Mouse (Mus musculus): ENCODE results near the gene Ak1. TPM values are rescaled to one million over a fixed set of nuclear protein-coding genes. Genes with fewer than 3 reads are reported as not detected.

Gene Ak1
- polyA plus RNA-seq, 1 experiment from 2014 or later = 302 TPM

DNA sequence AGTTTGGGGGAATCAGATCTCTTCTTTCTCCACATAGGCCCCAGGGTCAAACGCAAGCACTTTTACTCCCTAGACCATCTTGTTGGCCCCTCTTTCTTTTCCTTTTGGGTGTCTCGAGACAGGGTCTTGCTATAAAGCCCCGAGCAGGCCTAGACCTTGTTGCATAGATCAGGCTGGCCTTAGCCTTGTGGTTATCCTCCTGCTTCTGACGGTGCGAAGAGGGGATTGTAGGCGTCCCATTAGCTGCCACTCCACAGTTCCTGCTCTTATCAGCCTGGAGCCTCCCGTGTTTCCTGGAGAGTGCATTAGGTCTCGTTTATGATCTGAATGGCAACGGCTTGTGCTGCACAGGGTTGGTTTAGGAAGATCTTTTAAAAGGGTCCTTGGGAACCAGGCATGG, 22.5 kb downstream of the Ak1 start:
- no peak overlapping the region for H3K9ac ChIP-seq
- no peak for ATAC-seq (ENCODE audit: extremely low read depth, insufficient number of reproducible peaks, low FRiP score, low TSS enrichment)
- 36% methylated on average over 9 of the region's 9 CpGs for WGBS

GRCm38 (mm10) chr2:32644799-32645475, 23.4 kb downstream of the Ak1 start:
- no peak for ATAC-seq (ENCODE audit: extremely low read depth, insufficient number of reproducible peaks, low FRiP score, low TSS enrichment)
- Histone ChIP-seq H3K4me1 (peaks cover 56% of the 10 kb centered on the region), H3K27me3 (replicated peaks) (no peaks in the 10 kb centered on the region), H3K4me2 (no peak overlapping the region), H3K4me3 (no peak overlapping the region), H3K27ac (replicated peaks) (peak overlapping the region; percentile 94), H3K9me3 (no peaks in the 10 kb centered on the region), H3K36me3 (no peaks in the 10 kb centered on the region; the same call in 1 of the 2 replicates), H3K9ac (peak overlapping the region; percentile 30; the same call in 1 of the 2 replicates)
- WGBS = 64% methylated on average over 8 of the region's 8 CpGs

More for the DNA sequence above, 22.5 kb downstream of the Ak1 start:
- Histone ChIP-seq H3K36me3 (no peaks in the 10 kb centered on the region; the same call in 1 of the 2 replicates), H3K9me3 (no peaks in the 10 kb centered on the region), H3K4me3 (no peak overlapping the region), H3K4me2 (no peak overlapping the region), H3K27me3 (replicated peaks) (no peaks in the 10 kb centered on the region), H3K4me1 (peaks cover 60% of the 10 kb centered on the region), H3K27ac (replicated peaks) (peak overlapping the region; percentile 80)

GRCm38 (mm10) chr2:32645647-32646046, 24.1 kb downstream of the Ak1 start:
- WGBS = 61% methylated on average over 3 of the region's 3 CpGs
- no peak overlapping the region for H3K4me3 ChIP-seq

GRCm38 (mm10) chr2:32646379-32647056, 25.0 kb downstream of the Ak1 start, which contains the start of gene Eng:
Eng (plus strand) TSS chr2:32646595.
- no peaks in the 10 kb centered on the region for H3K9me3 ChIP-seq
- peak within 1 kb of the TSS; percentile 94 for H3K27ac ChIP-seq (replicated peaks)
- H3K9ac ChIP-seq = peak within 1 kb of the TSS; percentile 87
- peaks cover 57% of the 10 kb centered on the region for H3K4me1 ChIP-seq
- 39% methylated on average over 31 of the region's 31 CpGs for WGBS
- peak within 1 kb of the TSS; percentile 66 for H3K4me2 ChIP-seq
- no peaks in the 10 kb centered on the region for H3K27me3 ChIP-seq (replicated peaks)
- H3K36me3 ChIP-seq = peaks cover 3% of the 10 kb centered on the region
- peak; percentile 26; the same call in 1 of the 2 replicates for ATAC-seq (ENCODE audit: extremely low read depth, insufficient number of reproducible peaks, low FRiP score, low TSS enrichment)
- peak within 1 kb of the TSS; percentile 63 for H3K4me3 ChIP-seq

More at GRCm38 (mm10) chr2:32645647-32646046, 24.1 kb downstream of the Ak1 start:
- no peak for ATAC-seq (ENCODE audit: extremely low read depth, insufficient number of reproducible peaks, low FRiP score, low TSS enrichment)
- H3K9me3 ChIP-seq = no peaks in the 10 kb centered on the region
- H3K27me3 ChIP-seq (replicated peaks) = no peaks in the 10 kb centered on the region
- H3K4me2 ChIP-seq = peak overlapping the region; percentile 66; the same call in 1 of the 2 replicates
- no peaks in the 10 kb centered on the region; the same call in none of the 2 replicates for H3K36me3 ChIP-seq
- H3K4me1 ChIP-seq = peaks cover 53% of the 10 kb centered on the region
- peak overlapping the region; percentile 94 for H3K27ac ChIP-seq (replicated peaks)
- H3K9ac ChIP-seq = 0 out of 2 replicates have a peak overlapping the region, but pooled peaks have one; percentile 87

- Histone ChIP-seq H3K4me1 (peaks cover 51% of the 10 kb centered on the region), H3K36me3 (peaks cover 8% of the 10 kb centered on the region), H3K4me2 (peak overlapping the region; percentile 66), H3K4me3 (peak overlapping the region; percentile 63), H3K27me3 (replicated peaks) (no peaks in the 10 kb centered on the region), H3K9ac (peak overlapping the region; percentile 87), H3K9me3 (no peaks in the 10 kb centered on the region), H3K27ac (replicated peaks) (peak overlapping the region; percentile 94)
- WGBS = 65% methylated on average over 7 of the region's 7 CpGs
- no peak for ATAC-seq (ENCODE audit: extremely low read depth, insufficient number of reproducible peaks, low FRiP score, low TSS enrichment)
Observed at GRCm38 (mm10) chr2:32647366-32647765, 25.8 kb downstream of the Ak1 start.

DNA sequence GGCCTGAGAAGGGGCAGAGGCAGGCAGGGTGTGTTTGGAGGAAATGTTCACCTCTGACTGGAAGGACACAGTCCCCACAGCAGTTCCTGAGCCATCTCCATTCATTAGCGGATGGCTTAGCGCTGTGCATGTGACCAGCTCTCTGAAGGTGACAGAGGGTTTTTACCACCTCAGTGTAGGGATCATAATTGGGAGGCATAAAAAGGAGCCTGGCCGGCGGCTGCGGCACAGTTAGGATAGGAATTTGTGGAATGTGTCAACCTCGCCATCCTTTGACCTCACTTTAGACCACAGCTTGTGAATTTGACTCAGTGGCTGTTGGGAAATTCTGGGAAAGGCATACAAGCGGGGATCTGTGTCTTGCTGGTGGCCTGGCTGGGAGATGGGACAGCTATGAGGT, 32.2 kb downstream of the Ak1 start:
- no peaks in the 10 kb centered on the region for H3K9me3 ChIP-seq
- H3K27ac ChIP-seq (replicated peaks) = peak overlapping the region; percentile 80
- peak overlapping the region; percentile 24 for H3K4me3 ChIP-seq
- peak overlapping the region; percentile 55 for H3K4me2 ChIP-seq
- no peak for ATAC-seq (ENCODE audit: extremely low read depth, insufficient number of reproducible peaks, low FRiP score, low TSS enrichment)
- no peaks in the 10 kb centered on the region for H3K27me3 ChIP-seq (replicated peaks)
- peaks cover 48% of the 10 kb centered on the region for H3K4me1 ChIP-seq
- H3K36me3 ChIP-seq = peaks cover 24% of the 10 kb centered on the region
- 16% methylated on average over 7 of the region's 7 CpGs for WGBS
- H3K9ac ChIP-seq = peak overlapping the region; percentile 67

DNA sequence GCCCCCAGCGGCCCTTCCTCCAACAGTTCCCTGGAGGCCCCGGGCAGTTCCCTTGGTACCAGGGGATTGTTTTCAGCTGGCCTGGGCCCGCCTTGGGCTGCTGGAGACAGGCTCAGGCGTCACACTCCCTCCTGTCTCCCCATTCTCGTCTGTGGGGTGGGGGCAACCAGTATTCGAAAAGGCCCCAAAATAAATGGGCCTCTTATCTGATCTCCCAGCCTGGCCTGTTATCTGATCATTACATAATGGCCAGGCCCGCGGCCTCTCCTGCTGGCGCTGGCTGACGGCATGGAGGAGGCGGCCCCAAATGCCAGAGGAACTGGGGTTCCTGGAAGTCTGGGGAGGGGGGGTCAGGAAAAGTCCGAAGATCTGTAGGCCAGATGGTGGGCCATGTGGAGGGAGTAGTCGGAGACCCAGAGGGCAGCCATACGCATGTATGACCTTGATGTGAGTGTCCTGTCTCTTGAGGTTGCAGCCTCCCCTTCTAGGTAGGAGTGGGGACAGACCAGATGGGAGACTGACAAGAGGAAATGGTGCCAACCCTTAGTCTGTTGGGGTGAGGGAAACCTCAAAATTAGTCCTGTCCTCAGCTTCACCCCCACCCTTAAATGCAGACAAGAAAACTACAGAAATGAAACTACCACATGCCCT, 33.3 kb downstream of the Ak1 start:
- Histone ChIP-seq H3K27me3 (replicated peaks) (no peaks in the 10 kb centered on the region), H3K4me3 (peak overlapping the region; percentile 15; the same call in 1 of the 2 replicates), H3K4me2 (peak overlapping the region; percentile 55), H3K9me3 (no peaks in the 10 kb centered on the region), H3K27ac (replicated peaks) (peak overlapping the region; percentile 80), H3K36me3 (peaks cover 29% of the 10 kb centered on the region), H3K4me1 (peaks cover 51% of the 10 kb centered on the region), H3K9ac (peak overlapping the region; percentile 67)
- 60% methylated on average over 14 of the region's 14 CpGs for WGBS
- ATAC-seq (ENCODE audit: extremely low read depth, insufficient number of reproducible peaks, low FRiP score, low TSS enrichment) = no peak

DNA sequence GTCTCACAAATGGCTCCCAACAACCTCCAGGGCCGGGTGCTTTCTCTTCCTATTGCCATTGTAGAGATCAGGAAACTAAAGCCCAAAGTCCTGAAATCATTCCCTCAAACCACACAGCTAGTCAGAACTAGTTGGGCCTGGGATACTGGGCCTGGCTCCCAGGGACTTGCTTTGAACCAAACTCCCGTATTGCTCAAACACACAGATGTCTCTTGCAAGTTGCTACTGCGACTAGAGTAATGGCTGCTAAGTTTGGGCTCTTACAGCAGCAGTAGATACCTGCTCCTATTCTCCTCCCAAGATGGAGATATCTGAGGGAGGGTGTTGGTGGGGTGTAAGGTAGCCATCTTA, 33.8 kb downstream of the Ak1 start:
- no peaks in the 10 kb centered on the region for H3K27me3 ChIP-seq (replicated peaks)
- H3K27ac ChIP-seq (replicated peaks) = peak overlapping the region; percentile 80
- H3K9me3 ChIP-seq = no peaks in the 10 kb centered on the region
- WGBS = 73% methylated on average over 3 of the region's 3 CpGs
- H3K4me2 ChIP-seq = peak overlapping the region; percentile 55
- ATAC-seq (ENCODE audit: extremely low read depth, insufficient number of reproducible peaks, low FRiP score, low TSS enrichment) = no peak
- no peak overlapping the region for H3K4me3 ChIP-seq
- H3K4me1 ChIP-seq = peaks cover 51% of the 10 kb centered on the region
- H3K9ac ChIP-seq = peak overlapping the region; percentile 67
- H3K36me3 ChIP-seq = peaks cover 29% of the 10 kb centered on the region

DNA sequence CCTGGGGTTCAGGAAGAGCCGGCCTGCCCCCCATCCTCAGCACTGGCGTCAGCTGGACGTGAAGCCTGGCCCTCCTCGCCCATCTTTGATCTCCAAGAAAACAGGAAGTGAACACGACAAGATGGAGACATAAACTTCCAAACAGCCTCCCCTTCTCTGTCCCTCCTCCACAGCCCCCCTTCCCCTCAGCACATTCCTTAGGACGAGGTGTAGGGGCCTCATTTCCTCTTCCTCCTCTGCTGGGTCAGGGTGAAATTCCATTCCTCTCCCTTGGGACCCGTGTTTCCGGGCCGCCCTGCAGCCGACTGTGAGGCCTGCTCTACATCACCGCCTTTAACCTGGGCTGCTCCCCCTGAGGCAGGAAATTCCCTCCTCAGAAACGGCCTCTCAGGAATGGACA, 34.3 kb downstream of the Ak1 start:
- H3K4me1 ChIP-seq = peaks cover 54% of the 10 kb centered on the region
- no peak overlapping the region for H3K4me3 ChIP-seq
- H3K27me3 ChIP-seq (replicated peaks) = no peaks in the 10 kb centered on the region
- H3K4me2 ChIP-seq = 0 out of 2 replicates have a peak overlapping the region, but pooled peaks have one; percentile 55
- ATAC-seq (ENCODE audit: extremely low read depth, insufficient number of reproducible peaks, low FRiP score, low TSS enrichment) = peak; percentile 32
- H3K36me3 ChIP-seq = peaks cover 29% of the 10 kb centered on the region
- 41% methylated on average over 12 of the region's 12 CpGs for WGBS
- peak overlapping the region; percentile 80 for H3K27ac ChIP-seq (replicated peaks)
- 0 out of 2 replicates have a peak overlapping the region, but pooled peaks have one; percentile 40 for H3K9ac ChIP-seq
- no peaks in the 10 kb centered on the region for H3K9me3 ChIP-seq

- no peak for ATAC-seq (ENCODE audit: extremely low read depth, insufficient number of reproducible peaks, low FRiP score, low TSS enrichment)
- H3K9me3 ChIP-seq = no peaks in the 10 kb centered on the region
- H3K4me3 ChIP-seq = no peak overlapping the region
- peaks cover 25% of the 10 kb centered on the region for H3K36me3 ChIP-seq
- H3K27me3 ChIP-seq (replicated peaks) = no peaks in the 10 kb centered on the region
- peaks cover 50% of the 10 kb centered on the region for H3K4me1 ChIP-seq
- no peak overlapping the region for H3K4me2 ChIP-seq
- WGBS = 80% methylated on average over 2 of the region's 2 CpGs
- H3K27ac ChIP-seq (replicated peaks) = peak overlapping the region; percentile 68
- no peak overlapping the region for H3K9ac ChIP-seq
Observed at GRCm38 (mm10) chr2:32658873-32659272, 37.3 kb downstream of the Ak1 start.

GRCm38 (mm10) chr2:32661509-32662107, 40.0 kb downstream of the Ak1 start:
- peak; percentile 56 for ATAC-seq (ENCODE audit: extremely low read depth, insufficient number of reproducible peaks, low FRiP score, low TSS enrichment)
- H3K9ac ChIP-seq = peak overlapping the region; percentile 64
- H3K4me3 ChIP-seq = no peak overlapping the region
- no peak overlapping the region for H3K4me2 ChIP-seq
- peak overlapping the region; percentile 86 for H3K27ac ChIP-seq (replicated peaks)
- H3K27me3 ChIP-seq (replicated peaks) = no peaks in the 10 kb centered on the region
- peaks cover 35% of the 10 kb centered on the region for H3K36me3 ChIP-seq
- no peaks in the 10 kb centered on the region for H3K9me3 ChIP-seq
- 13% methylated on average over 7 of the region's 7 CpGs for WGBS
- H3K4me1 ChIP-seq = peaks cover 50% of the 10 kb centered on the region

All from heart, embryonic 13.5 days (tissue).